ENCODE assay signal across 8 mouse cellular contexts in the genomic region with DNA sequence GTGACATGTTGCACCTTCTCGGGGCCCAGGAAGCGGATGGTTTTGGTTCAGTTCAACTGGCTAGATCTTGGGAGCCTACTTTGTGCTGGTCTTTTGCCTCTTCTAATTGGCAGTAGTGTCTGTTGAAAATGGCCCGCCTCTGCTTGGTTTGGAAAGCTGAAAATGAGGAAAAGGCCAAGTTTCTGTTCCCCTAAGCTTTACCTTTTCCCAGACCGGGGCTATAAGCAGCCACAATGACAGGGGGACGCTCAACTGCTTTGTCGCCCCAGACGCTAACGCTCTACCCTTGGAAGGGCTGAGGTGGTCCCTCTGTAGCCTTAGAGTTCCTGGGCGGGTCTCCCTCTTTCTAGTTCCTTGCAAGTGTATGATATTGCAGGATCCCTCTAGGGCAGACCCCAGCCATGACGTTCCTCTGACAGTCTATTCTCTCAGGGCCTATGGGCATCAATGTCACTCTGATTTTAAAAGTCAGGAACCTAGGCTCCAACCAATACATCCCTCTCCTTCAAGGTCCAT.
DNase-seq lines count a peak whose midpoint lies in the region; ATAC-seq lines count a peak whose summit lies in the region.

No protein-coding gene starts in this region.

- DNase-seq in kidney, adult 8-10 months, result no peak
- peak; percentile 14 for DNase-seq in induced T-regulatory cell, adult 2 months (ENCODE audit: low read depth)
- DNase-seq in gastrocnemius, adult 18-20 months (ENCODE audit: low spot score), result no peak
- DNase-seq in adrenal gland, postnatal 14 days, result no peak
- no peak for DNase-seq in layer of hippocampus, postnatal 36 days

- H3K4me2 ChIP-seq in kidney, embryonic 15.5 days, result peak overlapping the region; percentile 55
- peak overlapping the region; percentile 47 for H3K4me2 ChIP-seq in embryonic facial prominence, embryonic 12.5 days (replicated peaks)
- H3K4me2 ChIP-seq in midbrain, embryonic 15.5 days, result peak overlapping the region; percentile 47

- H3K36me3 ChIP-seq in kidney, embryonic 15.5 days, result no peaks in the 10 kb centered on the region
- no peaks in the 10 kb centered on the region for H3K36me3 ChIP-seq in embryonic facial prominence, embryonic 12.5 days
- no peaks in the 10 kb centered on the region for H3K36me3 ChIP-seq in midbrain, embryonic 15.5 days (replicated peaks)

- peak; percentile 26; the same call in 1 of the 2 replicates for ATAC-seq in kidney, embryonic 15.5 days (replicated peaks; ENCODE audit: low FRiP score)
- ATAC-seq in embryonic facial prominence, embryonic 12.5 days (ENCODE audit: insufficient number of reproducible peaks, insufficient read depth, low FRiP score, low TSS enrichment), result no peak
- peak; percentile 60 for ATAC-seq in midbrain, embryonic 15.5 days (replicated peaks)

- H3K27me3 ChIP-seq in kidney, embryonic 15.5 days, result no peaks in the 10 kb centered on the region
- H3K27me3 ChIP-seq in embryonic facial prominence, embryonic 12.5 days, result no peaks in the 10 kb centered on the region
- no peaks in the 10 kb centered on the region for H3K27me3 ChIP-seq in midbrain, embryonic 15.5 days (replicated peaks)

- H3K9ac ChIP-seq in kidney, embryonic 15.5 days, result 0 out of 2 replicates have a peak overlapping the region, but pooled peaks have one; percentile 24
- H3K9ac ChIP-seq in embryonic facial prominence, embryonic 12.5 days, result no peak overlapping the region
- H3K9ac ChIP-seq in midbrain, embryonic 15.5 days, result no peak overlapping the region

- 39% methylated on average over 10 of the region's 10 CpGs for WGBS in kidney, embryonic 15.5 days
- 46% methylated on average over 10 of the region's 10 CpGs for WGBS in embryonic facial prominence, embryonic 12.5 days
- WGBS in midbrain, embryonic 15.5 days, result 14% methylated on average over 10 of the region's 10 CpGs

- no peaks in the 10 kb centered on the region for H3K9me3 ChIP-seq in kidney, embryonic 15.5 days (replicated peaks)
- no peaks in the 10 kb centered on the region for H3K9me3 ChIP-seq in embryonic facial prominence, embryonic 12.5 days
- H3K9me3 ChIP-seq in midbrain, embryonic 15.5 days, result no peaks in the 10 kb centered on the region

- H3K4me1 ChIP-seq in kidney, embryonic 15.5 days, result peaks cover 35% of the 10 kb centered on the region
- peaks cover 16% of the 10 kb centered on the region for H3K4me1 ChIP-seq in embryonic facial prominence, embryonic 12.5 days
- peaks cover 20% of the 10 kb centered on the region for H3K4me1 ChIP-seq in midbrain, embryonic 15.5 days

- H3K27ac ChIP-seq in kidney, embryonic 15.5 days, result peak overlapping the region; percentile 93
- H3K27ac ChIP-seq in embryonic facial prominence, embryonic 12.5 days, result peak overlapping the region; percentile 85
- H3K27ac ChIP-seq in midbrain, embryonic 15.5 days, result peak overlapping the region; percentile 85

- peak overlapping the region; percentile 31 for H3K4me3 ChIP-seq in kidney, embryonic 15.5 days (replicated peaks)
- peak overlapping the region; percentile 24 for H3K4me3 ChIP-seq in embryonic facial prominence, embryonic 12.5 days
- peak overlapping the region; percentile 19 for H3K4me3 ChIP-seq in midbrain, embryonic 15.5 days
